Mouse (Mus musculus): ENCODE data around the gene Wwox.

Gene Wwox

GRCm38 (mm10) chr8:114536201-114536600 lies 96.7 kb downstream of the Wwox start:
- CTCF ChIA-PET, result interaction anchor here (1.0 kb wide), 1 partner anchor 12 kb away, joined by 4 read pairs; no protein-coding TSS in a partner anchor

- CTCF ChIA-PET, result no interaction called here
These were observed 101.7 kb downstream of the Wwox start for GRCm38 (mm10) chr8:114541132-114541531.

DNA sequence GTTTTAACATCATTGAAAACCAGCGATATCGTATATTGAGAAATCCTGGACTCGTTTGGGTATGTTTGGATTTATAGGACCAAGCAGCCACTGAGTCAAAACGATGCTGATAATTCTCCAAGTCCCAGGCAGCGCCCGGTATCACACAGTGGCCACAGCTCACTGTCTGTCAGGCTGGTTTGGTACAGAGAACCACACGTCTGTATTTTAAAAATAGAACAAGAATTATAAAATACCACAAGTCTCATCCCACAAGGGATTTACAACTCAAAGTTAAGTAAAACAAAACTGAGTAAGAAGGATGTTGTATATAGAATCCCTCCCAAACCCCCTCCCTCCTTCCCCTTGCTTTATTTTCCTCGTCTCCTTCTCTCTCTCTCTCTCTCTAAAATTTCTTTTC lies 108.9 kb downstream of the Wwox start:
- CTCF ChIA-PET, result no interaction called here

GRCm38 (mm10) chr8:114548837-114549236 lies 109.4 kb downstream of the Wwox start:
- CTCF ChIA-PET, result no interaction called here

DNA sequence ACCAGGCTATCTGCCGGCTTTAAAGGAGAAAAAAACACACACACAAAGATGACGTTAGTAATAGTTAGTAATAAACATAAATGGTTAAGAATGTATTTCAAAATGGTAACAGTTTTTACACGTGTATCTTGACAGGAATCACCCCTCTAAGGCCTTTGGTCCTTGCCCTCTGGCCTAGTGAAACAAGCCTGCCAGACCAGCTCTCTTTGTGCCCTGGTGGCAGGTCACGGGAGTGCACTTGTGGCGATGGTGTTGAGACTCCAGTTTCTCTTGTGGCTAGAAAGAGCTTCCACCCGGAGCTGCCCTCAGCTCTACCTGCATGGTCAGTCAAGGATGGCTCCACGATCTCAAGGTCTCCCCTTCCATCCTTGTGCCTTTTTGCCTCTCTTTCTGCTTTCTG lies 110.6 kb downstream of the Wwox start:
- CTCF ChIA-PET, result no interaction called here

DNA sequence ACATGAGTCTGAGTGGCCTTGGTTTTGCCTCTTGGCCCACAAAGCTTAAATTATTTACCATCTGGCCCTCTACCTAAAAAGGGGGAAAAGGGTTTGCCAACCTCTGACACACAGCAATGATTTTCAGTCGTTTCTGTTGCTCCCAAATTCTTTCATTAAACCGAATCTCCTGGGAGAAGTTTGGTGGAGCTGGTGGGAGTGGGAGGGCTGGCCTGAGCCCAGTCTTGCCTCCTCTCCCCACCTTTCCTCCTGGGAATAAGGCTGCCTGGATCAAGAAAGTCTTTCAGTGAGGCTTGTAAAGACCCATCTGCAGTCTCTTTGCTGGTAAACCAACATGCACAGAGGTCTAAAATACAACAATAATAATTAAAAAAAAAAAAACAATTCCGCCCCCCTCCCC lies 113.2 kb downstream of the Wwox start:
- CTCF ChIA-PET, result interaction anchor here (0.7 kb wide), 1 partner anchor 10 kb away, joined by 7 read pairs; no protein-coding TSS in a partner anchor

DNA sequence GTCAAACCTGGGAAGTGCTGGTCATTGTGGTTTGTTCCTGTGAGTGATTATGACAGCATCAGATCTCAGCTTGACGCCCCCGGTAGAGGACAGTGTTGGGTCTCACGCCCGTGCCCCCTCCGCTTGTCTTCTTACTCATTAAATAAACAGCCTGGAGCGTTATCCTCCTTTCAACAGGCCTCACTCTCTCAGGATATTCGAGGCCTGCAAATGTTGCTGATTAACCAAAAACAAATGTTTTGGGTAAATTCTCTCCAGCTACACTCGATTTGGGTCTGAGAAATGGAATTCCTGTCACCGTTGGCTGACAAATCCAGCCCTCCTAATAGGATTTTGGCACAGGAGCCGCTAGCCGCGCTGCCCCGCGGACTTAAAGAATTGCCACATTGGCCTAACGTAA lies 115.5 kb downstream of the Wwox start:
- CTCF ChIA-PET, result no interaction called here

GRCm38 (mm10) chr8:114555491-114556202 lies 116.2 kb downstream of the Wwox start:
- CTCF ChIA-PET, result no interaction called here

DNA sequence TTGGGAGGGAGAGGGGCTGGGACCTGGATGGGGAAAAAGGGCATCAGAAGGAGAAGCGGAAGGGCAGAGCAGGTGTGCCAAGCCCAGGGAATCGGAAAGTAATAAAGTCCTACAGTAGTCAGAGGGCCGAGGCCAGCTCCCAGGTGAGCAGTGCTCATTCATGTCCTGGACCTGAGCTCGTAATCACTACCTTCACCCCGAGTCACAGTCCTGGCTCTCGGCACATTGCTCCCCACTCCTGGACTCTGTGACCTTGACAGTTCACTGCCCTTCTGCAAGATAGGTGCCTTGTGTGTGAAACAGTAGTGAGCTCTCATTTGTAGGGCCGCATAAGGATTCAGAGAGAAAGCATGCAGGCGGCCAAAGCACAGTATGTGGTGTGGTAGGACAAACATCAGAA lies 121.7 kb downstream of the Wwox start:
- CTCF ChIA-PET, result interaction anchor here (0.7 kb wide), 1 partner anchor 1384 kb away, joined by 6 read pairs; no protein-coding TSS in a partner anchor

GRCm38 (mm10) chr8:114562486-114562885 lies 123.0 kb downstream of the Wwox start:
- CTCF ChIA-PET, result interaction anchor here (0.5 kb wide), 1 partner anchor 10 kb away, joined by 7 read pairs; no protein-coding TSS in a partner anchor

GRCm38 (mm10) chr8:114563361-114563760 lies 123.9 kb downstream of the Wwox start:
- CTCF ChIA-PET, result no interaction called here

- CTCF ChIA-PET, result interaction anchor here (0.6 kb wide), 1 partner anchor 124 kb away, joined by 4 read pairs; no protein-coding TSS in a partner anchor
These were observed 124.6 kb downstream of the Wwox start for GRCm38 (mm10) chr8:114564036-114564435.

DNA sequence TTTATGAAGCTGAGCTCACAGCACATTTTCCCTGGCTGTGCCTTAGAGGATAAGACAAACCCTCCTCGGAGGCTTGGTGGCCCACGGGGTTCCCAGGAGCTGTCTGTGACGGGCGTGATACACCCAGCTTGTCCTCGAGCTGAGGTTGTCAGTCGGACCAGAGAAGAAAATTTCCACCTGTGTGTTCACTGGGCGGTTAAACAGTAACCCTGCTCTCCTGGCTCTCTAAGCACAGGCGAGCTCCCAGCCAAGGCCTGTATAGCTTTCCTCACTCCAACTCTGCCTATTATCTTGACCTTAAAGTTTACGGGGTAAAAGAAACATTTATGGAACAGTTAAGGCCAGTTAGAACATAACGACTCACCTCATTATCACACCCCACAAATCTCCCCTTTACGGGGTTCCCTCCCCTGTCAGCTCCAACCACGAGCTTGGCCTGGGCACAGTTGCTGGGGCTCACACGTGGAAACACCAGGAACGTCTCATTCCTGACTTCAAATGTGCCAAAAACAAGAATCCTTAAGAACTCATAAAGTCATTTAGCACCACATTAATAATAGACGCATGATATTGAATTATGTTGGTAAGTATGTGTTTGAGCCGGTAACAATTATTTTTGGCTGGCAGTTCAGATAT lies 129.2 kb downstream of the Wwox start:
- CTCF ChIA-PET, result no interaction called here

- CTCF ChIA-PET, result no interaction called here
These were observed 133.7 kb downstream of the Wwox start for GRCm38 (mm10) chr8:114573014-114573746.

GRCm38 (mm10) chr8:114573747-114574093 lies 134.3 kb downstream of the Wwox start:
- CTCF ChIA-PET, result no interaction called here

GRCm38 (mm10) chr8:114579292-114579691 lies 139.8 kb downstream of the Wwox start:
- CTCF ChIA-PET, result no interaction called here

GRCm38 (mm10) chr8:114580684-114581083 lies 141.2 kb downstream of the Wwox start:
- CTCF ChIA-PET, result interaction anchor here (0.7 kb wide), 1 partner anchor 1625 kb away, joined by 3 read pairs; no protein-coding TSS in a partner anchor

DNA sequence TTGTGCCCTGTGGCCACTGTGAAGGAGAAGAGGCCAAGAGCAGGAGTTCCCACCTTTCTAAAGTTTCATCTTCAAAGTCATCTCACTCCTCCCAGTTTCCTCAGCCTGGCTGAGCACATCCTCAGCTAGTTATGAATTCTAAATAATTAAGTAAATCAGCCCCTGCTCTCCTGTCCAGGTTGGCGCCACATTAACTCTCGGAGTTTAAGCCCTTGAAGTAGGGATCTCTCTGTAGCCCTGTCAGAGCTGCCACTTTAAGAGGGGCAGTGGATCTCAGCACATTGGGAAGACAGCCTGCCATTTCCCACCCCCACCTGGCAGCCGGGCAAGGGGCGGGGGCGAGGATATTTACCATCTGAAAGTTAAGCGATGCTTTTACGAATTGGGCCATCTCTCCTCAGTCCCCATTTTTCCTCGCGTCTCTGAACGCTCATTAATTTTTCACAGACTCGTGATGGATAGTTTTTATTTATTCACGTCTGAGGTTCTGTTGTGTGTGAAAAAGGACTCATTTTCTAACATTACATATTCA lies 150.9 kb downstream of the Wwox start:
- CTCF ChIA-PET, result no interaction called here

DNA sequence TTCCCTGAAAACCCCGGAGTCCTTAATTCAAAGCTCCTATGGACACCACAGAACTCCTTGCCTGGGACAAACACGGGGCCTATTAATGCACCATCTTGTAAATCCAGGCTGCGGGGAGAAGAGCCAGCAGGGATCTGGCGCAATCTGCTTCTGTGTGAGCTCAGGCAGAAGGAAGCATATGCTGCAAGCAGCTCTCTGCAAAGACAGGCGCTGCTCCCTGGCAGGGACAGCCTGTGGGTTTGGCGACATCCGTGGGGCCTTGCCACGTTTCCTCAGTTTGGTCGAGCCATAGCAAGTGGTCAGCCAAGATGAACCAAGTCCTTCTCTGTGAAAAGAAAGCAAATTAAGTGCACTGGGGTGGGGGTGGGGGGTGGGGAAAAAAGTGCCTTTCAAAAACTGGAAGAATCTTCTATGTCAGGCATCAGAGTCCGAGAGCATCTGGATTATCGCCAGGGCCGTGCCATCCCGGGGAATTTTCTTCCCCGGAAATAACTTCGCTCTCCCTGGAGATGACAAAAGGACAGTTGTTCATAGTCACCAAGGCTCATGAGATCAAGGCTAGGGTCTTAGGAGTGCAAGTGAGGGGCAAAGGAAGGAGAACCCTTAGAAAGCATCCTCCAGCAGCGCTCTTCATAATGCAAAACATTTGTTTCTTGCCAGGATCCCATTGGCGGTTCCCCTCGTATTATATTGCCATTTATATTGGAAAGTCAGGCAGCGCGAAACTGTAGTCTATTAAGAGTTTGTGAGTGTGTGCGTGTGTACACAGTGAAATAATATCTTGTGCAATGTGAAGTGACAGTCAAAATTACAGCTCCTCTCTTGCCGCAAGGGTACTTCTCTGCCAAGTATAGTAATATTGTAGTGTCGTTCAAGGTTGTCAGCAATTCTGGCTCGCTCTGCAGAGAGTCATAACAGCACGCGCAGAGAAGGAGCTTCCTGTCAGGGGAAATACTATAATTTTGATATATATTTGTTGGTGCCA lies 152.1 kb downstream of the Wwox start:
- CTCF ChIA-PET, result no interaction called here

GRCm38 (mm10) chr8:114593424-114594157 lies 154.1 kb downstream of the Wwox start:
- CTCF ChIA-PET, result no interaction called here

DNA sequence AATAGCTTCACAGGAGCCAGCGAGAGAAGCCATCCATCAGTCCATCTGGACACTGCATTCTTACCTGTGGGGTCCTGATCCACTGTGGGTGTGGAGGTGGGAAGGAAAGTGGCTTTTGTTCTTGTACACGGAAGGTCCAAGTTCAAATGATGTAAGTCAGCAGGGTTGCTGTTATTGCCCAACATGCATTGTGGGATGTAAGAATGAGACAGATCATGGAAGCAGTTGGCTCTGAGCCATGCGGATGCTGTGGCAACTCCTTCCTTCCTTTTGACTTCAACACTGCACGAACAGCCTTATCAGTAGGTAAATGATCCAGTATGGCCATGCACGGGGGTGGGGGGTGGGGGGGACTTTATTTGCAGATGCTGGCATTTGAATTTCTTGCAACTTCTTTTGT lies 155.4 kb downstream of the Wwox start:
- CTCF ChIA-PET, result no interaction called here
